Mouse (Mus musculus) G1E-ER4 (cell line): ENCODE results near the gene Sept5. TPM values are rescaled to one million over a fixed set of nuclear protein-coding genes. Genes with fewer than 3 reads are reported as not detected.

Source experiments
- GATA1 ChIP-seq: IDR thresholded peaks from one replicate; pipeline ENCODE4 v1.8.0; 2012; ENCODE audit warnings: low read length, inconsistent platforms
- polyA plus RNA-seq: library from polyadenylated mRNA; stranded (reverse); fragments of >175 nt; gene quantifications from 2 replicates; pipeline ENCODE4 v1.2.3, GENCODE M21; 2012

The Sept5 gene
- not detected in 2 replicates for polyA plus RNA-seq

- no peak for TF ChIP-seq GATA1
Measured at GRCm38 (mm10) chr16:18629390-18630231, at the start of gene Sept5. TSS of gene Sept5 (minus strand) at chr16:18629954.

GRCm38 (mm10) chr16:18679112-18679511 is 49.4 kb upstream of the Sept5 start:
- no peak for TF ChIP-seq GATA1

GRCm38 (mm10) chr16:18677746-18678679 is 48.3 kb upstream of the Sept5 start:
- no peak for TF ChIP-seq GATA1

GRCm38 (mm10) chr16:18673005-18673404 is 43.3 kb upstream of the Sept5 start:
- no peak for TF ChIP-seq GATA1

- no peak for TF ChIP-seq GATA1
Measured at GRCm38 (mm10) chr16:18672027-18672426, 42.3 kb upstream of the Sept5 start.

- no peak for TF ChIP-seq GATA1
Measured at GRCm38 (mm10) chr16:18669914-18670313, 40.2 kb upstream of the Sept5 start.

GRCm38 (mm10) chr16:18658597-18658996 is 28.8 kb upstream of the Sept5 start:
- TF ChIP-seq GATA1: no peak

- no peak for TF ChIP-seq GATA1
Measured at GRCm38 (mm10) chr16:18655372-18656098, 25.8 kb upstream of the Sept5 start.

GRCm38 (mm10) chr16:18653290-18654160 is 23.8 kb upstream of the Sept5 start:
- TF ChIP-seq GATA1: no peak

- TF ChIP-seq GATA1: no peak
Measured at GRCm38 (mm10) chr16:18649126-18649525, 19.4 kb upstream of the Sept5 start.

- no peak for TF ChIP-seq GATA1
Measured at GRCm38 (mm10) chr16:18645329-18645728, 15.6 kb upstream of the Sept5 start.

GRCm38 (mm10) chr16:18644485-18644884 is 14.7 kb upstream of the Sept5 start:
- no peak for TF ChIP-seq GATA1

- no peak for TF ChIP-seq GATA1
Measured at GRCm38 (mm10) chr16:18643406-18643998, 13.7 kb upstream of the Sept5 start.

GRCm38 (mm10) chr16:18642897-18643296 is 13.1 kb upstream of the Sept5 start:
- no peak for TF ChIP-seq GATA1
